Mouse (Mus musculus): Measurements from ENCODE around the gene Dgcr8. TPM values are rescaled to one million over a fixed set of nuclear protein-coding genes. Genes with fewer than 3 reads are reported as not detected.

Gene Dgcr8
- polyA plus RNA-seq, 2 experiments, result 35.0 to 79.7 TPM

DNA sequence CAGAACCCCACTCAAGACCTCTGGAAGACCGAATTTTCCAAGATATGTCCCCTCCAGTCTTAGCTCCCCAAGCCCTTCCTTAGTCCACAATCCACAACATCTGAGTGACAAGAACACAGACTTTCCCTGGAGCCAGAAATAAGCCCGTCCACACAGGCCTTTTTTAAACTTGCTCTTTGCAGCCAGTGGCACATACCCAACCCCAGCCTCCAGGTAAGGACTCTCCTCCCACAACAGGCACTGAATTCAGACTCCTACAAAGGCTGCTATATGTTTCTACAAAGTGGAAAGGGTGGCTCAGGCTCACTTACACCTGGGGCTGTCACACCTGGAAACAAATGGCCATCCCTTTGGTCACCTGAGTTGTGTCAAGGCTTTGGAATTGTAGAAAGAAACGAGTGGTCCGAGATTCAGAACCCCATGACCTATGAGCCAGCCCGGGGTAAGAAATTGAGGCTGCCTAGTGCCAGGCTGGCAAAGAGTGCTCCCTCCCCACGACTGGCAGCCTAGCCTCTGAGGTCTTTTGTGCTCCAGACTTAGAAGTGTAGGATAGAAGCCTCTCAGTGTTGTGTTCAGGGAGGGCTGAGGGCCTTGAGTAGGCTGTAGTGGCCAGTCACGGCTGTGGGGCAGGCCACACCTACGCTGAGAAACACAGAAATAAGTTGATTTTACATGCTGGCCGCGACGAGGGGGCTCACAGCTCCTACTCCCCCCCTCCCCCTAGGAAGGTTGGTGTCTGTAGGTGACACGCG is 55.0 kb downstream of the Dgcr8 start:
- Histone ChIP-seq H3K4me3 (replicated peaks; ENCODE audit: low read length) (peak overlapping the region; percentile 83), H3K27me3 (ENCODE audit: control insufficient read depth, insufficient read depth, low read length) (no peaks in the 10 kb centered on the region), H3K4me1 (ENCODE audit: control insufficient read depth, insufficient read depth, low read length) (peaks cover 23% of the 10 kb centered on the region), H3K27ac (replicated peaks; ENCODE audit: low read depth, low read length) (peak overlapping the region; percentile 71), H3K9me3 (ENCODE audit: control insufficient read depth, low read length) (no peaks in the 10 kb centered on the region), H3K4me2 (replicated peaks; ENCODE audit: low read depth, low read length, severe bottlenecking) (peak overlapping the region; percentile 77), H3K36me3 (ENCODE audit: control insufficient read depth, insufficient read depth, low read length) (peaks cover 15% of the 10 kb centered on the region), H3K9ac (ENCODE audit: low read depth, low read length, severe bottlenecking) (peak overlapping the region; percentile 86)
- 20% methylated on average over 13 of the region's 13 CpGs for WGBS
- ATAC-seq (ENCODE audit: low FRiP score, low read depth) (no peak), DNase-seq (ENCODE audit: low spot score) (no peak)
- no peak for TF ChIP-seq POLR2A (IDR thresholded peaks at IDR 0.05; ENCODE audit: borderline replicate concordance, extremely low read depth, insufficient read depth, insufficient read length)

DNA sequence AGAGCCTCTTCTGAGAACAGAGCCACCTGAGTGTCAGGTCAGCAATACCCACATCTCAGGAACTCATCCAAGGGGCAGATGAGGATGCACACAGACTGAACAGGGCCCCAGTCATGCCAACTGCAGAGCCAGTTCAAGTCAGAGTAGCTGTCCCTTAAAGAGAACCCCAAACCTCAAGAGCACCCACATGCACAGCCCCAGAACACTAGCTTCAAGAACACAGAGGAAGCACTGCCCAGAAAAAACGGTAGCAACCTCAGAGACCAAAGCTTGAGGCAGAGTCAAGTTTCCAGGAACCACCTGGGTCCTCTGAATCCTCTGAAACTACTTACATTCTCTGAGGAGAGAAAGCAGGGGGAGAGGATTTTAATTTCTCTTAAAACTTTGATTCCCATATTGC is 55.6 kb downstream of the Dgcr8 start:
- Histone ChIP-seq H3K4me1 (ENCODE audit: control insufficient read depth, insufficient read depth, low read length) (peaks cover 23% of the 10 kb centered on the region), H3K27me3 (ENCODE audit: control insufficient read depth, insufficient read depth, low read length) (no peaks in the 10 kb centered on the region), H3K4me3 (replicated peaks; ENCODE audit: low read length) (no peak overlapping the region), H3K27ac (replicated peaks; ENCODE audit: low read depth, low read length) (no peak overlapping the region), H3K9ac (ENCODE audit: low read depth, low read length, severe bottlenecking) (no peak overlapping the region), H3K4me2 (replicated peaks; ENCODE audit: low read depth, low read length, severe bottlenecking) (peak overlapping the region; percentile 77), H3K36me3 (ENCODE audit: control insufficient read depth, insufficient read depth, low read length) (peaks cover 15% of the 10 kb centered on the region), H3K9me3 (ENCODE audit: control insufficient read depth, low read length) (no peaks in the 10 kb centered on the region)
- WGBS, result 32% methylated on average over 1 of the region's 1 CpGs
- DNase-seq (ENCODE audit: low spot score), result no peak
- ATAC-seq (ENCODE audit: low FRiP score, low read depth), result no peak
- TF ChIP-seq POLR2A (IDR thresholded peaks at IDR 0.05; ENCODE audit: borderline replicate concordance, extremely low read depth, insufficient read depth, insufficient read length), result no peak

DNA sequence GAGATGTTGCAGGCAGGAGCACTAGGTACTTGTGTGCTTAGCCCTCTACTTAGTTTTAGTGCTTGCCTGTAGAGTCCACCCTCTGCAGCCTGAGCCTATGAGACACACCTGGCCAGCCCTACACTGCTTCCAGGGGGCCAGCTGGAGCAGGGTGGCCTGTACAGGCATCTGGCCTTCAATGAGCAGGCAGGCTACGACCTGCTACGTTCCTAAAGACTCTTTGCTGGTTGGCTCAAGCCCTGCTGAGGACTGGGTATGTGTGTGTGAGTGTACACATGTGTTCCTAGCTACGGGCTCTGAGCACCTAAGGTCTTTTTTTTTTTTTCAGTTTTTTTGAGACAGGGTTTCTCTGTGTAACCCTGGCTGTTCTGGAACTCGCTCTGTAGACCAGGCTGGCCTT is 57.6 kb downstream of the Dgcr8 start:
- no peak overlapping the region for H3K9ac ChIP-seq (ENCODE audit: low read depth, low read length, severe bottlenecking)
- 64% methylated on average over 4 of the region's 4 CpGs for WGBS

DNA sequence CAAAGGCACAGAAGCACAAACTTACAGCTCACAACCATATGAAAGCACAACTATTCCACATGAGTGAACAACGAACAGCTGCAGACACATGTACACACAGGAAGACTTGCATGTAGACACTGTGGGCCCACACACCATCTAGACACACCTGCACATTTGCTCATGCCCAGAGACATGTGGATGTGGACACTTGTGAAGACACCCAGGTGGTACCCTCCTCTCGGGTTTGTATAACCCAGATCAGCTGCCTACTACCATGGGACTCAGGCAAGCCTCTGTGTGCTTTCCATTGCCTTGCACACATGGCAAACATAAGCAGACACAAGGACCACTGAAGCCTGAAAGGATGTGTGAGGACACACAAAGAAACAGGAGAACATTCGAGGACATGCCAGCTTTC is 58.0 kb downstream of the Dgcr8 start:
- Histone ChIP-seq H3K4me2 (replicated peaks; ENCODE audit: low read depth, low read length, severe bottlenecking) (no peak overlapping the region), H3K36me3 (ENCODE audit: control insufficient read depth, insufficient read depth, low read length) (peaks cover 30% of the 10 kb centered on the region), H3K4me3 (replicated peaks; ENCODE audit: low read length) (no peak overlapping the region), H3K27ac (replicated peaks; ENCODE audit: low read depth, low read length) (no peak overlapping the region), H3K27me3 (ENCODE audit: control insufficient read depth, insufficient read depth, low read length) (no peaks in the 10 kb centered on the region), H3K9me3 (ENCODE audit: control insufficient read depth, low read length) (no peaks in the 10 kb centered on the region), H3K4me1 (ENCODE audit: control insufficient read depth, insufficient read depth, low read length) (peaks cover 23% of the 10 kb centered on the region), H3K9ac (ENCODE audit: low read depth, low read length, severe bottlenecking) (no peak overlapping the region)
- ATAC-seq (ENCODE audit: low FRiP score, low read depth) (no peak), DNase-seq (ENCODE audit: low spot score) (no peak)
- TF ChIP-seq POLR2A (IDR thresholded peaks at IDR 0.05; ENCODE audit: borderline replicate concordance, extremely low read depth, insufficient read depth, insufficient read length), result no peak
- WGBS, result 80% methylated on average over 3 of the region's 3 CpGs

More for the DNA sequence above, 57.6 kb downstream of the Dgcr8 start:
- H3K27me3 ChIP-seq (ENCODE audit: control insufficient read depth, insufficient read depth, low read length), result no peaks in the 10 kb centered on the region
- TF ChIP-seq POLR2A (IDR thresholded peaks at IDR 0.05; ENCODE audit: borderline replicate concordance, extremely low read depth, insufficient read depth, insufficient read length), result no peak
- H3K27ac ChIP-seq (replicated peaks; ENCODE audit: low read depth, low read length), result no peak overlapping the region
- no peak overlapping the region for H3K4me3 ChIP-seq (replicated peaks; ENCODE audit: low read length)
- no peak for DNase-seq (ENCODE audit: low spot score)
- ATAC-seq (ENCODE audit: low FRiP score, low read depth), result no peak
- peaks cover 26% of the 10 kb centered on the region for H3K36me3 ChIP-seq (ENCODE audit: control insufficient read depth, insufficient read depth, low read length)
- no peak overlapping the region for H3K4me2 ChIP-seq (replicated peaks; ENCODE audit: low read depth, low read length, severe bottlenecking)
- no peaks in the 10 kb centered on the region for H3K9me3 ChIP-seq (ENCODE audit: control insufficient read depth, low read length)
- H3K4me1 ChIP-seq (ENCODE audit: control insufficient read depth, insufficient read depth, low read length), result peaks cover 23% of the 10 kb centered on the region

DNA sequence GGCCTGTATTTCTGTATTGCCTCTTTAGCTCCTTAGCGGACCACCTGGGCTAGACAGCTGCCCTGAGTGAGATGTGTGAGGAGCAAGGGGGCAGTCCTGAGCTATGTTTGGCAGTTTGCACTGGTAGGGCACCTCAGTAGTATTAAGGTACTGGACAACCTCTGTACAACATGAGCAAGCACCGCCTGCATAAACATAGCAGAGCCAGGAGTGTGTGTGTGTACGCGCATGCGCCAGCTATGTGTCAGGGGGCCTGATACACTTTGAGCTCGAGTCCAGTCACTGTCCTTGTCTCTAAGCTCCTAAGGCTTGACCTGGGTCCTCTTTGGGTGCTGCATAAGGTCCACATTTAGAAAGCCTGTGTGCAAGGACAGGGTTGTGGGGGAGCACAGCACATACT is 58.4 kb downstream of the Dgcr8 start:
- no peak for TF ChIP-seq POLR2A (IDR thresholded peaks at IDR 0.05; ENCODE audit: borderline replicate concordance, extremely low read depth, insufficient read depth, insufficient read length)
- no peak overlapping the region for H3K27ac ChIP-seq (replicated peaks; ENCODE audit: low read depth, low read length)

More for the DNA sequence above, 58.4 kb downstream of the Dgcr8 start:
- Histone ChIP-seq H3K4me2 (replicated peaks; ENCODE audit: low read depth, low read length, severe bottlenecking) (no peak overlapping the region), H3K4me1 (ENCODE audit: control insufficient read depth, insufficient read depth, low read length) (peaks cover 20% of the 10 kb centered on the region), H3K9me3 (ENCODE audit: control insufficient read depth, low read length) (no peaks in the 10 kb centered on the region), H3K9ac (ENCODE audit: low read depth, low read length, severe bottlenecking) (no peak overlapping the region), H3K36me3 (ENCODE audit: control insufficient read depth, insufficient read depth, low read length) (peaks cover 35% of the 10 kb centered on the region), H3K27me3 (ENCODE audit: control insufficient read depth, insufficient read depth, low read length) (no peaks in the 10 kb centered on the region), H3K4me3 (replicated peaks; ENCODE audit: low read length) (no peak overlapping the region)
- WGBS, result 90% methylated on average over 6 of the region's 6 CpGs
- no peak for ATAC-seq (ENCODE audit: low FRiP score, low read depth)
- DNase-seq (ENCODE audit: low spot score), result no peak

All from limb, embryonic 14.5 days (tissue).